Mouse (Mus musculus): ENCODE results near the gene Prrc2b.

DNA sequence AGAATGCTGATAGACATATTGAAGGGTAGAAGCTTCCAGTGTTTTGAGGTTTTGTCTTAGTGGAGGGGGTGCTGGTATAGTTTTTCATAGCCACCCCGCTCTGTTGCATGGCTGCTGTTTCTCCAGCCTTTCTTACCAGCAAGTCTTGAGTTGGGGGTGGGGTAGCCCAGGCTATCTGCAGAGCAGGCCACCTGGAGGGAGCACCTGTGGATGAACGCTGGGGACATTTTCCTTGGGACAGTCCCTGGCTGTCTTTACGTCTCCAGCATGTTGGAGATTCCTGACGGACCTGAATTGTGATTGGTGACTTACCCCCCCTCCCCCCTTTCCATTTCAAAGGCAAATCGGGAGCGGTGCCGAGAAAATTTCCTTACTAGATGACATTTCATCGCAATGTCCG, 31.2 kb downstream of the Prrc2b start:
- no peak for TF ChIP-seq EP300 (IDR thresholded peaks at IDR 0.05; ENCODE audit: low read depth)
- no peak for TF ChIP-seq CTCF (IDR thresholded peaks at IDR 0.05; ENCODE audit: low read depth)
